Mouse (Mus musculus) retina, adult 2 months (tissue): ENCODE results near the gene Ptrh2.
"Not testable (repeated sequence)": the region's sequence is repeated elsewhere in the genome, so short reads cannot be mapped to it uniquely, and the experiment has no call there.

Experiments
- DNase-seq: peaks from one replicate; pipeline ENCODE4 v3.0.0-alpha.2; 2012; ENCODE audit warnings: low read depth, low spot score

Gene Ptrh2

DNA sequence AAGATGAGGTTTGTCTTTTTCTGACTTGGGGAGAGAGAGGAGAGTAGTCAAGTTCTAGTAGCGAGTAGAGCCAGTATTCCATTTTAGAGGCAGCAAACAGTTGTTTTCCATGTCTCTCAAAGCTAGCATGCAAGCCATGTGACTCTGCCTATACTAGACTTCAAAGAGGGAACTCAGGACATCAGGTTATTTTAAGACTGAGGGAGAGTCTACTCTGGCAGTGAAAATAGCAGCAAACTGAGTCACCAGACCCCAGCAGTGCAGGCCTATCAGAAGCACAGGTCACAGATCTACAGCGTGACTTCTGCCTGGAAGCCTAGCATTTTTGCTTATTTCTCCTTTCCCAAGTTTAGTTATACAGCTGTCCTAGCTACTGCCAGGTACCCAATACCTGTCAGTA, 47.7 kb downstream of the Ptrh2 start:
- DNase-seq: no peak

DNA sequence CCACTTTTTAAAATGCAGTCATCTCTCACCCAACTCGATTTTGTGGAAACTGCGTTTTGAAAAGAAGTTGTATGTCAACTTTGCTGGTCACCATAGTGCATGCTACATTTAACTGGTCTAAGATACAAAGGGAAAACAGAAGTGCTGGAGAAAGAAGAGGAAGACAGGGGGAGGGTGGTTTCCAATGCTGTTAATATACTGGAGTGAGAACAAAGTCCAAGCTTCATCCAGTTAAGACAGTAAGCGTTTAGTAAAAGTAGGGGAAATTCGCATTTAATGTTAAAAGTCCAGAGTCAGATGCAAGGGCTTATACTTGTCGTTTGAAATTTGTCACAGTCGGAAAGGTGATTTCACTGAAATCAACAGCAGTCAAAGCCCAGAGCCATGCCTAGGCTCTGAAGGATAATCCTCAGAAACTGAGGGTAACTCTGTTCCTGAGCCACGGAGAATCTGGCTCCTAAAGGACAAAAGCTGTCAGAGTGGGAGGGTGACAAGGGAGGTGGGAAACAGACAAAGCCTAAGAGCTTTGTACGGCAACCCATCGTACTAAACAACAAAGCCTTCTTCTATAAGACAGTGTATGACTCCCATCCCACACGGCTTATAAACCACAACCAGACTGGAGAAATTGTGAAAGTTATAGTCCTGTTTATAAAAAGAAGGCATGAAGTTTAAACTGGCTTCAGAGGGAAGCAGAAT, 50.6 kb downstream of the Ptrh2 start:
- DNase-seq: no peak

DNA sequence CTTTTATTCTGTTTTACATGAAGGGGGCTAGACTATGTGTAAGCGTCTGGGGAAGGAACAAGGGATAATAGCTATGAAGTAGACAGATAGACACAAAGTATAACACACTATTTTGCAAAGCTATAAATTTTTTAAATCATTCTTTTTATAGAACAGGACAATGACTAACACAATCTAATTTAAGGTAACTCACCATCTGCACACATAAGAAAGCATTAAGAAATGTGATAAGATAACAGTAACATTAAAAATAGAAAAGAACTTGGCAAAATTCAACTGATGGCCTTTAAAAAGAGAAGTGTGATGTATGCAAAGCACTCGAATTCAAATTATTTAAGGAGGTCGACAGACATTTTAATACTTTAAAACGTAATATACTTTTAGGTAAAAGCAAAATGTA, 51.2 kb downstream of the Ptrh2 start:
- DNase-seq: no peak

DNA sequence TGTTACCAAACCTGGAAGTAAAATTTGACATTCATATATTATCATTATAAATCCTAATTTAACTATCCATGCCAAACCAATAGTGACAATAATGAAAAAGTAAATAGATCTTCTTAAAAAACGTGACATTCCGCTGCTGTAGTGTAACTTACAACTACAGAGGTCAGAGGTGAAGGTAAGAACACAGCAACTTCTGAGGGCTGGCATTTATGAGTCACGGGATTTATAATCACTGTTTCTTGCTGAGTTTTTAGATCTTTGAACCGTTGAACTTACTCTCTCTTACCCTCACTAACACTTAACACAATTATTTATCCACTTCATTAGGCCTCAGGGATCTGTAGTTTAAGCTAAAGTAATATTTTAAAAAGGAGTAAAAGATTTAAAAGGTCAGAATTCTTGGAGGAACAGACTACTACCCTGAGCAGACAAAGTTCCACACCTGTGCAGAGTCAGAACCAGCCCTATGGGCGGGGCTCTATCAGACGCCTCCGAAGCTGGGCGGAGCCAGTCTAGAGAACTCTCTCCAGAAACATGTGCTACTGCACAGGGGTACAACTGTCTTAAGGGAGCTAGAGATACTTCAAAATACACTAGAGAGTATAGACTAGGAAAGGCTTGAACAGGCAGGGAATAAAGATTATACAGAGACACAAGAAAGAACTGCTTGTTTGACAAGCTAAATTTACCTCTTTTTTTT, 53.7 kb downstream of the Ptrh2 start:
- DNase-seq: no peak

DNA sequence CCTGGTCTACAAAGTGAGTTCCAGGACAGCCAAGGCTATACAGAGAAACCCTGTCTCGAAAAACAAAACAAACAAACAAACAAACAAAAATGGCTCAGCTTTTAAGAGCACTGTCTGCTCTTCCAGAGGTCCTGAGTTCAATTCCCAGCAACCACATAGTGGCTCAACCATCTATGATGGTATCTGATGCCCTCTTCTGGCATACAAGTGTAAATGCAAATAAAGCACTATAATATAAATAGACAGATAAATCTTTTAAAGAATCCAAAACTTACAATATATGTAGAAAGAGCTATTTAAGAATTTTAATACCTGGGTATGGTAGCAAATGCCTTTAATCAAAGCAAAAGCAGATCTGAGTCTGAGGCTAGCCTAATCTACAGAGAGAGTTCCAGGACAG, 54.5 kb downstream of the Ptrh2 start:
- DNase-seq: not testable (repeated sequence)

DNA sequence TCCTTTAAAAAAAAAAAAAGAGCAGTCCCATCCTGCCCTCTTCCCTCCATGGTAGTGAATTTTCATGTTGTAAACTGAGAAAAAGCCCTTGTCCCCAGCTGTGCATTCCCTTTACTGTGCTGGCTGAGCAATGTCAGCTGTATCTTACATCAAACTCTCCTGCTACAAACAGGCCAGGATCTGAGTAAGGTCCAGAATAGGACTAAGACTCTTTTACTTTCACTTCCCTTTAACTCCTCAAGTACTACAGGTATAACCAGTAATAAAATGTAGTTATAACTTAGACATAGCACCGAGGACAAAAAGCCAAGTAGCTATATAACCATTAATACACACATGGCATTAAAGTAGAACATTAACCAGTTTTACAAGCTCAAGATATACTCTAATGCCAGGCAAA, 55.2 kb downstream of the Ptrh2 start:
- no peak for DNase-seq

DNA sequence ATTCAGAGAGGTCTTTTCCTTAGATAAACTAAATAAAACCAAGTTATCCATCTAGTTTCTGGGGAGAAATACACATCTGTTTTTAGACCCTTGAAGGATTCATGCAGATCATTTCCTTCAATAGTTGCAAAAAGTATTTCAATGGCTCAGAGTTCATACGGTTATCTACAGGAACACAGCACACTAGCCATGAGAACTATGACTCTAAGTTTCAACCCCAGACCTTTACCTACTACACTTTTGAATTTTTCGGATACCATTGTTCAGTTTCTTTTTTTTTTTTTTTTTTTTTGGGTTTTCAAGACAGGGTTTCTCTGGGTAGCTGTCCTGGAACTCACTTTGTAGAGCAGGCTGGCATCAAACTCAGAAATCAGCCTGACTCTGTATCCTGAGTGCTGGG, 55.7 kb downstream of the Ptrh2 start:
- DNase-seq: no peak

DNA sequence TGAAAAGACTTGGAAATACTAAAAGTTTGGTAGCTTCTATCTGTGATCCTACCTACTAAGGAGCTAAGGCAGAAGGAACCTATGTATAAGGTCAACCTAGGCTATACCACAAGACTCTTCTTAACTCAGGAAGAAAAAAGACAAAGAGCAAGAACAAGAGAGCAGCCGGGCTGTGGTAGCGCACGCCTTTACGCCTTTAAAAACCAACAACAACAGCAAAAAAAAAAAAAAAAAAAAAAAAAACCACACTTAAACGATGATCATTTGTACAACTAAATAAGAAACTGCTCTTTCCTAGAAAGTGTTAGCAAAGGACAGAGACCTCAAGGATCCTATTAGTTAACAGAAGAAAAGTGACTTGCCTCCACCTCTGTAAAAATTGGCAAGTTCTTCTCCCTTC, 57.7 kb downstream of the Ptrh2 start:
- no peak for DNase-seq
